Mouse (Mus musculus) brown adipose tissue, adult 24 weeks (tissue): Measurements from ENCODE around the gene Gpr12. TPM values are rescaled to one million over a fixed set of nuclear protein-coding genes. Genes with fewer than 3 reads are reported as not detected.
"Not testable (repeated sequence)": the region's sequence is repeated elsewhere in the genome, so short reads cannot be mapped to it uniquely, and the experiment has no call there.

Experiments used
- H3K27ac ChIP-seq: fragments of 200-500 bp; replicated peaks from 2 replicates; pipeline ENCODE4 v1.5.1; 2012; ENCODE audit warnings: low read depth, mild to moderate bottlenecking, low read length
- H3K4me1 ChIP-seq: fragments of 200-500 bp; 2 replicates; pipeline ENCODE4 v1.6.1; 2012; ENCODE audit warnings: low read length, mixed read lengths; ENCODE audit not compliant: control insufficient read depth, insufficient read depth, insufficient read length
- H3K4me3 ChIP-seq: fragments of 200-500 bp; 2 replicates; pipeline ENCODE4 v1.5.1; 2012; ENCODE audit warnings: low read depth, mild to moderate bottlenecking, low read length, moderate library complexity; ENCODE audit not compliant: insufficient read depth
- polyA plus RNA-seq: library from polyadenylated mRNA; stranded (reverse); fragments of >200 nt; gene quantifications from 2 replicates; pipeline ENCODE4 v1.2.4, GENCODE M21; 2012; ENCODE audit not compliant: missing spikeins, insufficient read depth, insufficient read length

Gene Gpr12
- polyA plus RNA-seq, 1 experiment: not detected

DNA sequence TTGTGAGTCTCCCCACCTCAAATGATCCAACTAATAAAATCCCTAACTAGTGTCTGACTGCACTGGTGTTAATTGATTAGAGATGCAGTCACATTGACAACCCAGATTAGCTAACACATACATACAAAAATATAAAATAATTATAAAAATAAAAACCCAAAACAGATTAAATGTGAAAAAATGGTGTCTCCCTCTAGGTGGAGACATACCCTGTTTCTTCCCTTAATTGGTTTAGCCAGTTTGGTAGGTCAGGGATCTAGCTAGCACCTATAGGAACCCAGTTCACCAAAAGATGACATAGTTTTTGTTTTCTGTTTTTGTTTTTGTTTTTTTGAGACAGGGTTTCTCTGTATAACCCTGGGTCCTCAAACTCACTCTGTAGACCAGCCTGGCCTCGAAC is 20.8 kb downstream of the Gpr12 start:
- H3K27ac ChIP-seq: no peak overlapping the region

DNA sequence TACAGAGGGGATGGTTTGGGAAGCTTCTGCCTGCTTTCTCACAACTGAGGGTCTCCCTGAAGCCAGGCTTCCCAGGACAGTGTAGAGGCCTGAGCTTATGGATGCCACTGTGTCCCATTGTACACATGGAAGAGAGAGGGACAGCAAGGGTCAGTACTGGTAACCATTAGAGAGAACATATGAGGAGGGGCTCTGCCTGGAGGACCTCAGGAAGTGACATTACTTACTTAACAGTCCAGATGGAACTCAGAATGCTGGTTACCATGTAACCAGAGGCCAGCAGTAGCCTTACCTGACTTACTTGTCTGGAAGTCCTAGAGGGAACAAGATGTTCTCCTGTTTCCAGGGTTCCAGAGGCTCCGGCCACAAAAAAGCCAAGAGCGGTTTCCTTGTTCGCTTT is 29.2 kb downstream of the Gpr12 start, which contains the start of gene Gm3415:
Gene Gm3415, plus strand, starts transcription at position 301 of the 400 bp plus-strand sequence.
- not testable (repeated sequence) for H3K27ac ChIP-seq, H3K4me1 ChIP-seq, H3K4me3 ChIP-seq

More for the DNA sequence above, 20.8 kb downstream of the Gpr12 start:
- H3K4me3 ChIP-seq: no peak overlapping the region
- H3K4me1 ChIP-seq: no peaks in the 10 kb centered on the region

DNA sequence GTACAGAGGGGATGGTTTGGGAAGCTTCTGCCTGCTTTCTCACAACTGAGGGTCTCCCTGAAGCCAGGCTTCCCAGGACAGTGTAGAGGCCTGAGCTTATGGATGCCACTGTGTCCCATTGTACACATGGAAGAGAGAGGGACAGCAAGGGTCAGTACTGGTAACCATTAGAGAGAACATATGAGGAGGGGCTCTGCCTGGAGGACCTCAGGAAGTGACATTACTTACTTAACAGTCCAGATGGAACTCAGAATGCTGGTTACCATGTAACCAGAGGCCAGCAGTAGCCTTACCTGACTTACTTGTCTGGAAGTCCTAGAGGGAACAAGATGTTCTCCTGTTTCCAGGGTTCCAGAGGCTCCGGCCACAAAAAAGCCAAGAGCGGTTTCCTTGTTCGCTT is 47.7 kb downstream of the Gpr12 start, which contains the start of gene Gm3409:
Gene Gm3409, plus strand, starts transcription at position 301 of the 400 bp plus-strand sequence.
- not testable (repeated sequence) for H3K4me1 ChIP-seq

More for the DNA sequence above, 47.7 kb downstream of the Gpr12 start, which contains the start of gene Gm3409:
- H3K27ac ChIP-seq, H3K4me3 ChIP-seq: not testable (repeated sequence)

Other genes with a start within 250 kb of the Gpr12 start
- 0.42 and 0.83 TPM in 2 replicates for gene Wasf3, start 200.3 kb downstream of the Gpr12 start, polyA plus RNA-seq
- not detected in 2 replicates for gene Gm6408, start 103.3 kb downstream of the Gpr12 start, polyA plus RNA-seq
- gene Gm6370, start 93.9 kb downstream of the Gpr12 start, polyA plus RNA-seq: not detected in 2 replicates
- not detected in 2 replicates for gene 4930449I24Rik, start 82.8 kb downstream of the Gpr12 start, polyA plus RNA-seq
- not detected in 2 replicates for gene Gm3402, start 71.1 kb downstream of the Gpr12 start, polyA plus RNA-seq
- gene Gm3404, start 59.4 kb downstream of the Gpr12 start, polyA plus RNA-seq: not detected in 2 replicates
- gene Gm3409, start 47.6 kb downstream of the Gpr12 start, polyA plus RNA-seq: not detected in 2 replicates
- not detected in 2 replicates for gene Gm3415, start 29.1 kb downstream of the Gpr12 start, polyA plus RNA-seq
- gene Usp12, start 209.8 kb upstream of the Gpr12 start, polyA plus RNA-seq: 11.1 and 24.9 TPM in 2 replicates
- gene Rpl21, start 247.7 kb upstream of the Gpr12 start, polyA plus RNA-seq: 55.2 and 82.1 TPM in 2 replicates